Mouse (Mus musculus) hindbrain, embryonic 15.5 days (tissue): ENCODE measurements at regions not wholly inside any gene's neighbourhood (a gene's known extent, or its start where the extent isn't known, plus 50 kb on each side); places are given as distances from the start of the nearest gene placed in this dataset.

Experiments
- ATAC-seq: fragments of 200-750 bp; cut with Nextera tagmentation; 2 replicates; pipeline ENCODE4 v1.8.0; 2017; ENCODE audit warnings: low read depth, moderate number of reproducible peaks, moderate TSS enrichment; ENCODE audit not compliant: low FRiP score
- H3K27ac ChIP-seq: fragments of 300-500 bp; sonication (generic); replicated peaks from 2 replicates; pipeline ENCODE4 v1.5.1; 2015; ENCODE audit warnings: mild to moderate bottlenecking, inconsistent platforms
- H3K27me3 ChIP-seq: fragments of 300-500 bp; sonication (generic); 2 replicates; pipeline ENCODE4 v1.6.1; 2015; ENCODE audit warnings: control low read depth, inconsistent platforms
- H3K36me3 ChIP-seq: fragments of 300-500 bp; sonication (generic); 2 replicates; pipeline ENCODE4 v1.6.1; 2015; ENCODE audit warnings: control low read depth, inconsistent platforms
- H3K4me1 ChIP-seq: fragments of 300-500 bp; sonication (generic); replicated peaks from 2 replicates; pipeline ENCODE4 v1.6.1; 2015; ENCODE audit warnings: control low read depth, inconsistent platforms
- H3K4me2 ChIP-seq: fragments of 300-500 bp; sonication (generic); 2 replicates; pipeline ENCODE4 v1.6.1; 2015; ENCODE audit warnings: moderate library complexity, mild to moderate bottlenecking, inconsistent platforms
- H3K4me3 ChIP-seq: fragments of 300-500 bp; sonication (generic); 2 replicates; pipeline ENCODE4 v1.5.1; 2015; ENCODE audit warnings: mild to moderate bottlenecking, inconsistent platforms
- H3K9ac ChIP-seq: fragments of 300-500 bp; sonication (generic); 2 replicates; pipeline ENCODE4 v1.6.1; 2015; ENCODE audit warnings: inconsistent platforms
- H3K9me3 ChIP-seq: fragments of 300-500 bp; sonication (generic); 2 replicates; pipeline ENCODE4 v1.6.1; 2016; ENCODE audit warnings: control low read depth, inconsistent platforms
- WGBS: fragments of 180-500 bp; shearing (Covaris S2); methylation state at CpG from one replicate; pipeline ENCODE4 v1.1.7; 2015; 5-methylcytosine and 5-hydroxymethylcytosine counted together

GRCm38 (mm10) chr2:128395308-128396007, 195.6 kb upstream of the Spdye4c start:
- no peak overlapping the region for H3K9ac ChIP-seq
- no peak overlapping the region for H3K4me3 ChIP-seq
- WGBS, result 47% methylated on average over 4 of the region's 4 CpGs
- no peak overlapping the region for H3K4me2 ChIP-seq
- H3K4me1 ChIP-seq, result 0 out of 2 replicates have a peak, but pooled peaks cover 6% of the 10 kb centered on the region
- no peak overlapping the region for H3K27ac ChIP-seq
- H3K9me3 ChIP-seq, result no peaks in the 10 kb centered on the region
- H3K36me3 ChIP-seq, result no peaks in the 10 kb centered on the region
- peaks cover 6% of the 10 kb centered on the region; the same call in 1 of the 2 replicates for H3K27me3 ChIP-seq
- peak; percentile 42; the same call in 1 of the 2 replicates for ATAC-seq

- ATAC-seq, result peak; percentile 84
- no peaks in the 10 kb centered on the region for H3K36me3 ChIP-seq
- H3K4me1 ChIP-seq, result 0 out of 2 replicates have a peak, but pooled peaks cover 6% of the 10 kb centered on the region
- 3% methylated on average over 9 of the region's 9 CpGs for WGBS
- no peak overlapping the region for H3K4me2 ChIP-seq
- no peaks in the 10 kb centered on the region for H3K9me3 ChIP-seq
- no peak overlapping the region for H3K27ac ChIP-seq
- H3K9ac ChIP-seq, result no peak overlapping the region
- no peak overlapping the region for H3K4me3 ChIP-seq
- H3K27me3 ChIP-seq, result peaks cover 6% of the 10 kb centered on the region; the same call in 1 of the 2 replicates
Observed at GRCm38 (mm10) chr2:128396008-128396346, 195.0 kb upstream of the Spdye4c start.

- no peak for ATAC-seq
- no peaks in the 10 kb centered on the region for H3K36me3 ChIP-seq
- peaks cover 14% of the 10 kb centered on the region for H3K4me1 ChIP-seq
- no peak overlapping the region for H3K27ac ChIP-seq
- no peak overlapping the region for H3K4me2 ChIP-seq
- WGBS, result 84% methylated on average over 8 of the region's 8 CpGs
- no peaks in the 10 kb centered on the region for H3K9me3 ChIP-seq
- no peak overlapping the region for H3K9ac ChIP-seq
- H3K4me3 ChIP-seq, result no peak overlapping the region
- no peaks in the 10 kb centered on the region for H3K27me3 ChIP-seq
Observed at GRCm38 (mm10) chr2:128401359-128401758, 189.7 kb upstream of the Spdye4c start.

- Histone ChIP-seq H3K9ac (no peak overlapping the region), H3K27ac (no peak overlapping the region)
Observed at GRCm38 (mm10) chr2:128403143-128403935, 187.7 kb upstream of the Spdye4c start.

GRCm38 (mm10) chr2:128404405-128404804, 186.6 kb upstream of the Spdye4c start:
- Histone ChIP-seq H3K4me1 (peaks cover 14% of the 10 kb centered on the region), H3K27ac (no peak overlapping the region), H3K9ac (no peak overlapping the region), H3K4me2 (no peak overlapping the region), H3K9me3 (no peaks in the 10 kb centered on the region), H3K36me3 (no peaks in the 10 kb centered on the region), H3K27me3 (no peaks in the 10 kb centered on the region), H3K4me3 (no peak overlapping the region)
- WGBS, result 94% methylated on average over 3 of the region's 3 CpGs
- no peak for ATAC-seq

More at GRCm38 (mm10) chr2:128403143-128403935, 187.7 kb upstream of the Spdye4c start:
- no peak overlapping the region for H3K4me2 ChIP-seq
- no peaks in the 10 kb centered on the region for H3K9me3 ChIP-seq
- WGBS, result 31% methylated on average over 11 of the region's 11 CpGs
- H3K4me3 ChIP-seq, result no peak overlapping the region
- H3K4me1 ChIP-seq, result peaks cover 14% of the 10 kb centered on the region
- no peaks in the 10 kb centered on the region for H3K27me3 ChIP-seq
- H3K36me3 ChIP-seq, result no peaks in the 10 kb centered on the region
- ATAC-seq, result no peak

- 78% methylated on average over 7 of the region's 7 CpGs for whole genome bisulfite sequencing
- Histone ChIP-seq H3K9me3 (no peaks in the 10 kb centered on the region), H3K4me2 (no peak overlapping the region), H3K27ac (no peak overlapping the region), H3K27me3 (no peaks in the 10 kb centered on the region), H3K36me3 (no peaks in the 10 kb centered on the region), H3K4me1 (peaks cover 14% of the 10 kb centered on the region), H3K9ac (no peak overlapping the region), H3K4me3 (no peak overlapping the region)
- no peak for ATAC-seq
Observed at GRCm38 (mm10) chr2:128407076-128407475, 183.9 kb upstream of the Spdye4c start.

- no peak for ATAC-seq
- Histone ChIP-seq H3K4me3 (no peak overlapping the region), H3K4me2 (no peak overlapping the region), H3K9me3 (no peaks in the 10 kb centered on the region), H3K9ac (no peak overlapping the region), H3K36me3 (no peaks in the 10 kb centered on the region), H3K27me3 (no peaks in the 10 kb centered on the region), H3K27ac (no peak overlapping the region), H3K4me1 (peaks cover 3% of the 10 kb centered on the region)
- 44% methylated on average over 6 of the region's 6 CpGs for WGBS
Observed at GRCm38 (mm10) chr2:128408718-128409117, 182.3 kb upstream of the Spdye4c start.

GRCm38 (mm10) chr2:128412352-128412751, 178.7 kb upstream of the Spdye4c start:
- Histone ChIP-seq H3K27ac (no peak overlapping the region), H3K36me3 (no peaks in the 10 kb centered on the region), H3K27me3 (no peaks in the 10 kb centered on the region), H3K4me2 (no peak overlapping the region), H3K9ac (no peak overlapping the region), H3K4me3 (no peak overlapping the region), H3K9me3 (no peaks in the 10 kb centered on the region), H3K4me1 (no peaks in the 10 kb centered on the region)
- no peak for ATAC-seq
- WGBS, result 15% methylated on average over 10 of the region's 10 CpGs

- Histone ChIP-seq H3K4me3 (no peak overlapping the region), H3K4me2 (no peak overlapping the region), H3K27me3 (no peaks in the 10 kb centered on the region), H3K9ac (no peak overlapping the region), H3K4me1 (no peaks in the 10 kb centered on the region), H3K9me3 (no peaks in the 10 kb centered on the region), H3K36me3 (no peaks in the 10 kb centered on the region), H3K27ac (no peak overlapping the region)
- ATAC-seq, result no peak
- WGBS, result 34% methylated on average over 10 of the region's 10 CpGs
Observed at GRCm38 (mm10) chr2:128412974-128413373, 178.0 kb upstream of the Spdye4c start.

- WGBS, result 81% methylated on average over 17 of the region's 17 CpGs
- no peaks in the 10 kb centered on the region for H3K36me3 ChIP-seq
- no peaks in the 10 kb centered on the region for H3K9me3 ChIP-seq
- H3K9ac ChIP-seq, result no peak overlapping the region
- no peak overlapping the region for H3K27ac ChIP-seq
- no peaks in the 10 kb centered on the region for H3K27me3 ChIP-seq
- no peak for ATAC-seq
- H3K4me2 ChIP-seq, result no peak overlapping the region
- no peak overlapping the region for H3K4me3 ChIP-seq
- H3K4me1 ChIP-seq, result no peaks in the 10 kb centered on the region
Observed at GRCm38 (mm10) chr2:128414588-128415240, 176.3 kb upstream of the Spdye4c start.

GRCm38 (mm10) chr2:128416416-128416815, 174.6 kb upstream of the Spdye4c start:
- Histone ChIP-seq H3K4me2 (no peak overlapping the region), H3K4me3 (no peak overlapping the region), H3K27ac (no peak overlapping the region), H3K9me3 (no peaks in the 10 kb centered on the region), H3K36me3 (no peaks in the 10 kb centered on the region), H3K9ac (no peak overlapping the region), H3K4me1 (no peaks in the 10 kb centered on the region), H3K27me3 (no peaks in the 10 kb centered on the region)
- ATAC-seq, result no peak
- 74% methylated on average over 7 of the region's 7 CpGs for WGBS

GRCm38 (mm10) chr2:128418960-128419359, 172.0 kb upstream of the Spdye4c start:
- H3K27ac ChIP-seq, result no peak overlapping the region
- H3K9me3 ChIP-seq, result no peaks in the 10 kb centered on the region
- H3K4me3 ChIP-seq, result no peak overlapping the region
- no peaks in the 10 kb centered on the region for H3K27me3 ChIP-seq
- ATAC-seq, result no peak
- no peaks in the 10 kb centered on the region for H3K36me3 ChIP-seq
- H3K4me1 ChIP-seq, result no peaks in the 10 kb centered on the region
- no peak overlapping the region for H3K9ac ChIP-seq
- WGBS, result 80% methylated on average over 3 of the region's 3 CpGs
- no peak overlapping the region for H3K4me2 ChIP-seq
